Mouse (Mus musculus) heart, embryonic 10.5 days (tissue): Measurements from ENCODE around the gene Tufm. TPM values are rescaled to one million over a fixed set of nuclear protein-coding genes. Genes with fewer than 3 reads are reported as not detected.

ENCODE experiments used
- DNase-seq: peaks from one replicate; pipeline ENCODE4 v3.0.0-alpha.2; 2017; ENCODE audit warnings: low spot score
- H3K27ac ChIP-seq: fragments of 300-500 bp; sonication (generic); 2 replicates; pipeline ENCODE4 v1.5.1; 2016; ENCODE audit warnings: mild to moderate bottlenecking
- H3K27me3 ChIP-seq: fragments of 300-500 bp; sonication (generic); 2 replicates; pipeline ENCODE4 v1.6.1; 2016; ENCODE audit warnings: mild to moderate bottlenecking; ENCODE audit not compliant: poor library complexity, insufficient read depth, severe bottlenecking
- H3K36me3 ChIP-seq: fragments of 300-500 bp; sonication (generic); 2 replicates; pipeline ENCODE4 v1.6.1; 2016; ENCODE audit warnings: mild to moderate bottlenecking, moderate library complexity
- H3K4me1 ChIP-seq: fragments of 300-500 bp; sonication (generic); 2 replicates; pipeline ENCODE4 v1.6.1; 2016; ENCODE audit warnings: mild to moderate bottlenecking
- H3K4me3 ChIP-seq: fragments of 300-500 bp; sonication (generic); 2 replicates; pipeline ENCODE4 v1.5.1; 2016; ENCODE audit warnings: mild to moderate bottlenecking, moderate library complexity
- H3K9me3 ChIP-seq: fragments of 300-500 bp; sonication (generic); 2 replicates; pipeline ENCODE4 v1.6.1; 2016; ENCODE audit warnings: mild to moderate bottlenecking, moderate library complexity
- WGBS: fragments of 180-500 bp; shearing (Covaris S2); methylation state at CpG from one replicate; pipeline ENCODE4 v1.1.7; 2016; 5-methylcytosine and 5-hydroxymethylcytosine counted together
- polyA plus RNA-seq: library from polyadenylated mRNA; unstranded; fragments of >200 nt; fragmentation: Nextera tagmentation; extraction: Ambion mirVana; gene quantifications from 2 replicates; pipeline ENCODE4 v1.2.1, GENCODE M21; 2016

Gene Tufm
- polyA plus RNA-seq, 1 experiment from 2014 or later, result 199 TPM

DNA sequence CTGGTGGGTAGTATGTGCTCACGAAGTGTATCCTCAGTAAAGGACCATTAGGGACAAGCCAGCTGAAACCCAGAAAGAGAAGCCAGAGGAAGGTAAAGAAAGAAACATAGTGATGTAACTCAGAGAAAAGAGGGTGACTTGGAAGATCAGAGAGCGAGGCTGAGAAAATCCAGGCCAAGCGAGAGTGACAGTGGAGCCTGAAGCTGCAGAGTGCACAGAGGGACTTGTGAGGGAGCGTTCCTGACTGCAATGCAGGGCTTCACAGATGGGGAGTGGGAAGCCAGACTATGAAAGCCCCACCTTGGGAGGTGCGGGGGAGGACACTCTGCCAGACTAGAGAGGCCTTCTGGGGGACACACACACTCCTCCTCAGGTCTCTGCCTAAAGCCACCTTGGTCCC lies 28.9 kb upstream of the Tufm start:
- no peaks in the 10 kb centered on the region for H3K36me3 ChIP-seq
- H3K27ac ChIP-seq, result peak overlapping the region; percentile 60; the same call in 1 of the 2 replicates
- H3K4me1 ChIP-seq, result peaks cover 48% of the 10 kb centered on the region
- WGBS, result 68% methylated on average over 5 of the region's 5 CpGs
- H3K4me3 ChIP-seq, result no peak overlapping the region
- no peak for DNase-seq
- no peaks in the 10 kb centered on the region for H3K9me3 ChIP-seq
- H3K27me3 ChIP-seq, result peaks cover 11% of the 10 kb centered on the region; the same call in 1 of the 2 replicates

DNA sequence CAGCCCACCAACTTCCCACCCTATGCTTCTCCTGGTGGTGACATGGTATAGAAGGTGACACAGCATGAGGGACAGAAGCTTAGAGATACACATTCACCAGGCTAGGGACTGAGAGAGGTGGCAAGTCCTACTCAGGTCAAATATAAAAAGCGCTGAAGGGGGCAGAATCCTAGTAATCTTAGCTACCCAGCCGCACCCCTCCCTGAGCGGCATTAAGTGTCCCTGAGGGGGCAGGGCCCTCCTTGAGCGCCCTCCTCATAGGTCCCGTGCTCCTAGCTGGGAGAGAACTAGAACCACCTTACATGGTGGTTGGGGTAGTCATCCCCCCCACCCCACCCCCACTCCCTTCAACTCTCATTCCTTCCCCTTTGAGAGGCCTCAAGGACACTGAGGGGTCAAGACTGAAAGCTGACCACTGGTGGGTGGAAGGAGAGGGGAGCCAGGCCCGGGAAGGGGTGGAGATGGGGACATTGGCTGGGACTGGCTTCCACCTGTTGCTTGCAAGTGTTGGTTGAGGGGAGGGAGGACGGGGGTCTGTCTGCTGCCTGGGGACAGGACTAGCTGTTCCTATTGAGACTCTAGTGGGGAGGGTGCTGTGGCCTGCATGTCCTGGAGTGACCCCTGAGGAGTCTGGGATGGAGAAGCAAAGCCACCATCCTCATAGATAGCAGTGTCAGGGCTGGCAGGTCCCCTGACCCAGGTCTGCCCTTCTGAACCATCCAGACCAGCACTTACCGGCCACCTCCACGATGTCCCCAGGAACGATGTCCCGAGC lies 28.1 kb upstream of the Tufm start:
- H3K9me3 ChIP-seq, result no peaks in the 10 kb centered on the region
- peaks cover 11% of the 10 kb centered on the region; the same call in 1 of the 2 replicates for H3K27me3 ChIP-seq
- DNase-seq, result no peak
- no peaks in the 10 kb centered on the region for H3K36me3 ChIP-seq
- WGBS, result 70% methylated on average over 11 of the region's 11 CpGs
- peak overlapping the region; percentile 71 for H3K27ac ChIP-seq
- no peak overlapping the region for H3K4me3 ChIP-seq
- H3K4me1 ChIP-seq, result peaks cover 56% of the 10 kb centered on the region

DNA sequence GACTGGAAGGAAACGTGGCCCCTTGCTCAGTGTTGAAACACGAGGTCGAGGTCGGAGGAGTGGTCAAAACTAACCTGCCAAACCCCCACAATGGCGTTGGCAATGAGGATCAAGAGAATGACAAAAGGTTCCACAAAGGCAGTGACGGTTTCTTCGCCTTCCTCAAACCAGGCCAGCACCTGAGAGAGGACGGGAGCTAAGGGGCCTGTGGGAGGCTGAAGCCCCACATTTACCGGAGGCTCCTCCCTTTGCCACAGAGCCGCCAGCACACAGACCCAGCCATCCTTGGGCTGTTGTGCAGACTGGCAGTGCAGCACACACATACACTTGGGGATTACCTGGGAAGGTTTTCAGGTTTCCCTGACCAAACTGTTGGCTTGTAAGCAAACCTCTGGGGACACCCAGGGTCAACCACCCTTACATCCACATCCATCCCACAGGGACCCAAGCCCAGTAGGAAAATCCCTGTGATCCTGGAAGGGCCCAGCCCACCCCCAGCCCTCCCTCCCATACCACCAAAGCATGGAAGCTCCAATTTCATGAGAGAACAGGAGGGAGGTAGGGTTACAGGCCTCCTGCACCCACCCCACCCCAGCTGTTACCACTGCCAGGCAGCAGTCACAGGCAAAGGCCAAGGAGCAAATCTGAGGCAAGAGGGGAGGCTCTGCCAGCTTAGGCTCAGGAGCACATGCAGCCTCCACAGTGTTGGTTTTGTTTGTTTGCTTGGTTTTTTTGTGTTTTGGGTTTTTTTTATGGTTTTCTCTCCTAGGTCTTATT lies 26.4 kb upstream of the Tufm start:
- no peak for DNase-seq
- WGBS, result 55% methylated on average over 10 of the region's 10 CpGs
- Histone ChIP-seq H3K4me1 (peaks cover 74% of the 10 kb centered on the region), H3K9me3 (no peaks in the 10 kb centered on the region), H3K36me3 (no peaks in the 10 kb centered on the region), H3K27ac (no peak overlapping the region), H3K4me3 (no peak overlapping the region), H3K27me3 (peaks cover 11% of the 10 kb centered on the region; the same call in 1 of the 2 replicates)

DNA sequence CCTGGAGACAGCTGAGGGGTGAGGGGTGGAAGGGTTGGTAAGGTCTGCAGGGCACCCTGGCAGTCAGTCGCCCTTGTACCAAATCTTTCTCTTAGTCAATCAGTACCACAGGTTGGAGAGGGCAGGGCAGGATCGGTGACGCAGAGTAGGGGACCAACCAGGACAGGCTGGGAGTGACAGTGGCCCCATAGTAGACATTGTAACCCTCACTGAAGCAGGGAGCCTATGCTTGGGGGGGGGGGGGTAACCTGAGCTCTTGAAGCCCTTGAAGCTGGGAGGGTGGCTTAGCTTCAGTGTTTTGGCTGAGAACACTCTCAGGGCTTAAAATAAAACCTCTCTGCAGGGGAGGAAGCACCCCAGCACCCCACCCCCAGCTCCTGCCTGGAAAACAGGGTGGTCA lies 25.5 kb upstream of the Tufm start:
- Histone ChIP-seq H3K9me3 (no peaks in the 10 kb centered on the region), H3K27ac (peak overlapping the region; percentile 62; the same call in 1 of the 2 replicates), H3K36me3 (0 out of 2 replicates have a peak, but pooled peaks cover under 1% of the 10 kb centered on the region), H3K4me1 (peaks cover 77% of the 10 kb centered on the region), H3K4me3 (no peak overlapping the region), H3K27me3 (peaks cover 11% of the 10 kb centered on the region; the same call in 1 of the 2 replicates)
- 41% methylated on average over 3 of the region's 3 CpGs for WGBS
- DNase-seq, result no peak

DNA sequence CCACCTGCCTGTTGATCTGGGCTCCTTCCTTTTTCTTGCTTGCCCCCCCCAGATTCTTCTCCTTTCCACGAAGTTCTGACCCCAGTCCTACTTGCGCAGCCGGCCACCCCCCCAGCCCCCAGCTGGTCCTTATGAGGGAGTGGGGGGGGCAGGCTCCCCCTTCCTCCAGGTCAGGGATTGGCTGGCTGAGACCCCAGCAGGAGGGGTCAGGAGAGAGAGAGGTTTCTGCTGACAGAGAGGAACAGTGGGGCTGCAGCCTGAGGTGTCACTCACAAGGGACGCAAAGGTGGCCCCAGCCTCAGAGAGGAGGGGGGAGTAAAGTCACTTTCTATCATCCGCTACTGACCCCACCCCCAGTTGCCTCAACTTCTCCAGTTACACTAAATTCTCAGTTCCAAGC lies 24.2 kb upstream of the Tufm start, which contains the start of gene Atp2a1:
TSS of gene Atp2a1 (minus strand) at position 105 of the 400 bp plus-strand sequence.
- H3K9me3 ChIP-seq, result no peaks in the 10 kb centered on the region
- peaks cover 84% of the 10 kb centered on the region for H3K4me1 ChIP-seq
- peak within 1 kb of the TSS; percentile 82 for H3K27ac ChIP-seq
- H3K27me3 ChIP-seq, result peaks cover 11% of the 10 kb centered on the region; the same call in 1 of the 2 replicates
- no peak for DNase-seq
- H3K4me3 ChIP-seq, result no peak within 1 kb of the TSS
- H3K36me3 ChIP-seq, result peaks cover 14% of the 10 kb centered on the region
- WGBS, result 35% methylated on average over 5 of the region's 5 CpGs

DNA sequence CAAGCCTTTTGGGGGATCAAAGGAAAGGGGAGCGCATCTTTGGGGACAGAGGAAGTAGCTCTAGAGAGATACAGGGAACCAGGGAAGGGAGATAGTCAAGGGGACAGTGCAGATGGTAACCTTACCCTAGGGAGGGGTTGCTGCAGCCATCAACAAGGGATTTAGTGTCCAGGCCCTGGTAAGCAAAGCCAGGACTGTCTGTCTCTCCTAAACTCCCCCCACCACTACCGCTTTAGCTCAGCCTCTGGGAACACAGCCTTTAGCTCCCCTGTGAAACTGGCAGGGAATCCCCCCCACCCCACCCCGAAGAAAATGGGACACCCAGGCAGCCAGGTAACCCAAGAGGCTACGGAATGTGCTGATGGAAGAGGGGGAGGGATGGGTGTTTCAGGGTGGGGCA lies 23.6 kb upstream of the Tufm start:
- no peak for DNase-seq
- Histone ChIP-seq H3K9me3 (no peaks in the 10 kb centered on the region), H3K4me3 (no peak overlapping the region), H3K27ac (peak overlapping the region; percentile 82), H3K27me3 (peaks cover 11% of the 10 kb centered on the region; the same call in 1 of the 2 replicates), H3K4me1 (peaks cover 83% of the 10 kb centered on the region), H3K36me3 (peaks cover 19% of the 10 kb centered on the region)
- 35% methylated on average over 4 of the region's 4 CpGs for WGBS

DNA sequence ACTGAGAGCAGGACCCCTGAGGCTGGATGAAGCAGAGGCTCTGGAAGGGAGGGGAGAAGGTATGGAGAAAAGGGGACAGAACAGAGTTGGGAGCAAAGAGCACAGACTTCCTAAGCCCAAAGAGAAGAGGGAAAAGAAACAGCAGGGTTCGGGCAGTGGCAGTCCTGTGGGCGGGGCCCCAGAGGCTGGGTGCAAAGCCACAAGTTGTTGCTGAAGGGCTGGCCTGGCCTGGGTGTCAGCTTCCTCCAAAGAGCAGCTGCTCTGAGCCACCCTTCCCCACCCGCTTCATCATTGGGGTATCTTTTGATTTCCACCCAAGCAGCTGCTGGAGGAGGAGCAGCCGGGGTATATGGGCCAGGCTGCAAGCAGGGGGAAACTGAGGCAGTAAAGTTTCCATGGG lies 23.0 kb upstream of the Tufm start:
- Histone ChIP-seq H3K27ac (peak overlapping the region; percentile 82), H3K27me3 (peaks cover 11% of the 10 kb centered on the region; the same call in 1 of the 2 replicates), H3K36me3 (peaks cover 25% of the 10 kb centered on the region), H3K9me3 (no peaks in the 10 kb centered on the region), H3K4me3 (no peak overlapping the region), H3K4me1 (peaks cover 77% of the 10 kb centered on the region)
- WGBS, result 54% methylated on average over 4 of the region's 4 CpGs
- no peak for DNase-seq

DNA sequence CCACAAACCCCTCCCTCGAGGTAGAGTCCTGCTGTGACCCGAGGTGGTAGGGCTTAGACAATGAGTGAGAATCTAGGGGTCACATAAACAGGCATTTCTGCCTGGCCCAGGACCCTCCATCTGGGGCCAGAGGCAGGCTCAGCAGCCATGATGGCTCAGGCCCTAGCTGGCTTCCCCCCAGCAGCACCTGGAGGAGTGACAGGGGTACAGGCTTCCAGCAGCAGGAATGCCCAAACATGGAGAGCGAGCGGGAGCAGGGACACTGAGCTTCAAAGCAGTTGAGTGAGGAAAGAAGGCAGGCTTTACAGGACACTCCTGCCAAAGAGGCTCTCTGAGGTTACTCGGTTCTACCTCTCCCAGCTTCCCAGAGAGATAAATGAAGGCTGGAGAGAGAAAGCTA lies 22.3 kb upstream of the Tufm start:
- Histone ChIP-seq H3K4me1 (peaks cover 71% of the 10 kb centered on the region), H3K9me3 (no peaks in the 10 kb centered on the region), H3K36me3 (peaks cover 32% of the 10 kb centered on the region), H3K27me3 (peaks cover 11% of the 10 kb centered on the region; the same call in 1 of the 2 replicates), H3K27ac (peak overlapping the region; percentile 82), H3K4me3 (no peak overlapping the region)
- no peak for DNase-seq
- 21% methylated on average over 5 of the region's 5 CpGs for WGBS

- WGBS, result 22% methylated on average over 7 of the region's 7 CpGs
- Histone ChIP-seq H3K27ac (peak overlapping the region; percentile 82), H3K4me3 (peak overlapping the region; percentile 34), H3K27me3 (peaks cover 11% of the 10 kb centered on the region; the same call in 1 of the 2 replicates), H3K9me3 (no peaks in the 10 kb centered on the region), H3K36me3 (peaks cover 38% of the 10 kb centered on the region), H3K4me1 (peaks cover 71% of the 10 kb centered on the region)
- DNase-seq, result no peak
These were observed 21.7 kb upstream of the Tufm start for GRCm38 (mm10) chr7:126465246-126466030.

GRCm38 (mm10) chr7:126466116-126466515 lies 21.0 kb upstream of the Tufm start:
- 68% methylated on average over 9 of the region's 9 CpGs for WGBS
- Histone ChIP-seq H3K27ac (peak overlapping the region; percentile 82), H3K9me3 (no peaks in the 10 kb centered on the region), H3K36me3 (peaks cover 45% of the 10 kb centered on the region), H3K4me3 (0 out of 2 replicates have a peak overlapping the region, but pooled peaks have one; percentile 34), H3K4me1 (peaks cover 66% of the 10 kb centered on the region), H3K27me3 (peaks cover 8% of the 10 kb centered on the region; the same call in 1 of the 2 replicates)
- DNase-seq, result no peak

- Histone ChIP-seq H3K9me3 (no peaks in the 10 kb centered on the region), H3K27me3 (0 out of 2 replicates have a peak, but pooled peaks cover 2% of the 10 kb centered on the region), H3K36me3 (peaks cover 51% of the 10 kb centered on the region), H3K4me1 (peaks cover 62% of the 10 kb centered on the region), H3K4me3 (no peak overlapping the region), H3K27ac (peak overlapping the region; percentile 82; the same call in 1 of the 2 replicates)
- DNase-seq, result no peak
- WGBS, result 86% methylated on average over 5 of the region's 5 CpGs
These were observed 20.5 kb upstream of the Tufm start for GRCm38 (mm10) chr7:126466707-126467106.

- Histone ChIP-seq H3K9me3 (no peaks in the 10 kb centered on the region), H3K27ac (no peak overlapping the region), H3K27me3 (no peaks in the 10 kb centered on the region), H3K4me3 (no peak overlapping the region), H3K36me3 (peaks cover 57% of the 10 kb centered on the region), H3K4me1 (peaks cover 60% of the 10 kb centered on the region)
- 66% methylated on average over 5 of the region's 5 CpGs for WGBS
- no peak for DNase-seq
These were observed 19.9 kb upstream of the Tufm start for GRCm38 (mm10) chr7:126467271-126467670.
